Mouse (Mus musculus): ENCODE results near the gene Fras1. TPM values are rescaled to one million over a fixed set of nuclear protein-coding genes. Genes with fewer than 3 reads are reported as not detected.
A peak's percentile ranks its signal among the peaks of the same experiment; 100 is the strongest.

Fras1 gene
- 10 to 100 TPM; 20.2 to 20.8 TPM for total RNA-seq (2021)
- long read RNA-seq, experiment 1, partial matches to known transcripts: 0 of 2 reads
- long read RNA-seq, experiment 1, other reads (novel, unspliced or antisense): 2 of 2 reads
- long read RNA-seq, experiment 2, partial matches to known transcripts: 0 of 2 reads
- long read RNA-seq, experiment 2, other reads (novel, unspliced or antisense): 2 of 2 reads

- DNase-seq (ENCODE audit: low spot score in 2 of 2): peak; percentile 43 to 54
- intact Hi-C loops (cut with DNase I): loop anchor here (10.0 kb wide), 1 partner anchor 311 kb away; no protein-coding TSS in a partner anchor
Observed at GRCm38 (mm10) chr5:96373567-96373985, at the start of gene Fras1. TSS of gene Fras1 (plus strand) at chr5:96373955.

GRCm38 (mm10) chr5:96331048-96331737 lies 42.6 kb upstream of the Fras1 start:
- intact Hi-C loops (cut with DNase I): loop anchor here (5.0 kb wide), 1 partner anchor 436 kb away; no protein-coding TSS in a partner anchor
- DNase-seq (ENCODE audit: low spot score in 2 of 2): no peak

GRCm38 (mm10) chr5:96331738-96332070 lies 42.1 kb upstream of the Fras1 start:
- intact Hi-C loops (cut with DNase I): loop anchor here (5.0 kb wide), 1 partner anchor 436 kb away; no protein-coding TSS in a partner anchor
- DNase-seq (ENCODE audit: low spot score in 2 of 2): no peak

DNA sequence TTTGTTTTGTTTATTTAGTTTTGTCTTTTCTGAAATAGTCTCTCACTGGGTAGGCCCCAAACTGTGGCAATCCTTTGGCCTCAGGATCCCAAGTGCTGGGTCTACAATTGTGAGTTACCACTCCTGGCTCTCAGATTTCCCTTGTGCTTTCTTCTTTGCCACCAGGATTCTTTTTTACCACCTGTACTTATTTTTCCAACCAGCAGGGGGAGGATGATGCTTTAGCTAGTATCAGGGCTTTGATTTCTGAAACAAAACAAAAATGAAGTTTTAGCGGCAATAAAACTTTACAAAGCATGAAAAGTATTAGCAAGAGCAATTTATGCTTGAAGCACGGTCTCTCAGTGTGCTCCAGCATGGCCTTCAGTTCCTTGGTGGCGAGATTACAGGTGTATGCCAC lies 39.8 kb upstream of the Fras1 start:
- intact Hi-C loops (cut with DNase I): loop anchor here (5.0 kb wide), 1 partner anchor 433 kb away; no protein-coding TSS in a partner anchor
- peak; percentile 17 to 23 for DNase-seq (ENCODE audit: low spot score in 2 of 2)

DNA sequence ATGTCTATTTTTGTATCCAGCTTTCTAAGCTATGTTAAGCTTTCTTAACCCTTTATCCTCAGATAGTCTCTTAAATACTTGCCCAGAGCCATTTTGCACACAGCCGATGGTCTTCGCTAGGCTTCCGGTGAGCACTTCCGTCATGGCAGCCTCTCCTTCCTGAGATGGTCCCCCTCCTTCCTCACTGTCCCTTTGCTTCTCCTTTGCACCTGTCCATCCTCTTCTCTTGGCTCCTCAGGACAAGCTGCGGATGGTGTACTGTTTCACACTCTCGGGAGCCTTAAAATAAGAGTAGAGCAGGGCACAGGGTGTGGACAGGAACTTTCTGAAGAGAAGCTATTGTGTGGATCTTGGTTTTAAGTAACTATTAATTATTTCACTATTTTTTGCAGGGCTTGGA lies 33.2 kb upstream of the Fras1 start:
- intact Hi-C loops (cut with DNase I): no loop called here
- no peak for DNase-seq (ENCODE audit: low spot score in 2 of 2)

GRCm38 (mm10) chr5:96344983-96345382 lies 28.8 kb upstream of the Fras1 start:
- no peak for DNase-seq (ENCODE audit: low spot score in 2 of 2)
- intact Hi-C loops (cut with DNase I): no loop called here

- no peak for DNase-seq (ENCODE audit: low spot score in 2 of 2)
- intact Hi-C loops (cut with DNase I): no loop called here
Observed at GRCm38 (mm10) chr5:96351963-96352362, 21.8 kb upstream of the Fras1 start.

- no peak for DNase-seq (ENCODE audit: low spot score in 2 of 2)
- intact Hi-C loops (cut with DNase I): loop anchor here (10.0 kb wide), 1 partner anchor 49 kb away; no protein-coding TSS in a partner anchor
Observed at GRCm38 (mm10) chr5:96363950-96364349, 9.8 kb upstream of the Fras1 start.

DNA sequence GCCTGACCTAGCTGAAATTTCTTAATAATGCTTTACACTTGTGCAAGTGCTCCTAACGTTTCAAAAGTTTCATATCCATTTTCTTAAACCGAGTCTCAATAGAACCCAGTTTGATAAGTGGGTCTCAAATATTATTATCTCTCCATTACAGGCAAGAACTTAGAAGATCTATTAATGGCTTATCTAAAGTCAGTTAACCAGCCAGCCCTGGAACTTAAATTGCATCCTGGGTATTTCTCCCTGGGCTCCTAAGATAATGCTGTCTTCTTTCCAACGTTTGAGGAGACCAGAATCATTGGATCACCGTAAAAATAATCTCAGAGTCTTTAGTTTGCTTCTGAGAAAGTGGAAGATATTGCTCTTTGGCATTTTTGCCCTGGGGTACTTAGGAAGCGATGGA lies 8.2 kb upstream of the Fras1 start:
- intact Hi-C loops (cut with DNase I): loop anchor here (10.0 kb wide), 1 partner anchor 51 kb away; no protein-coding TSS in a partner anchor
- no peak for DNase-seq (ENCODE audit: low spot score in 2 of 2)

- no peak for DNase-seq (ENCODE audit: low spot score in 2 of 2)
- intact Hi-C loops (cut with DNase I): loop anchor here (10.0 kb wide), 1 partner anchor 52 kb away; no protein-coding TSS in a partner anchor
Observed at GRCm38 (mm10) chr5:96367260-96367659, 6.5 kb upstream of the Fras1 start.

GRCm38 (mm10) chr5:96373106-96373505 lies 649 bp upstream of the Fras1 start:
- intact Hi-C loops (cut with DNase I): loop anchor here (10.0 kb wide), 1 partner anchor 312 kb away; no protein-coding TSS in a partner anchor
- no peak for DNase-seq (ENCODE audit: low spot score in 2 of 2)

GRCm38 (mm10) chr5:96373986-96374901 lies 489 bp downstream of the Fras1 start:
- intact Hi-C loops (cut with DNase I): loop anchor here (10.0 kb wide), 1 partner anchor 311 kb away; no protein-coding TSS in a partner anchor
- DNase-seq (ENCODE audit: low spot score in 2 of 2): peak; percentile 20 to 67

GRCm38 (mm10) chr5:96375391-96375831 lies 1.7 kb downstream of the Fras1 start:
- intact Hi-C loops (cut with DNase I): loop anchor here (10.0 kb wide), 1 partner anchor 309 kb away; no protein-coding TSS in a partner anchor
- no peak for DNase-seq (ENCODE audit: low spot score in 2 of 2)

DNA sequence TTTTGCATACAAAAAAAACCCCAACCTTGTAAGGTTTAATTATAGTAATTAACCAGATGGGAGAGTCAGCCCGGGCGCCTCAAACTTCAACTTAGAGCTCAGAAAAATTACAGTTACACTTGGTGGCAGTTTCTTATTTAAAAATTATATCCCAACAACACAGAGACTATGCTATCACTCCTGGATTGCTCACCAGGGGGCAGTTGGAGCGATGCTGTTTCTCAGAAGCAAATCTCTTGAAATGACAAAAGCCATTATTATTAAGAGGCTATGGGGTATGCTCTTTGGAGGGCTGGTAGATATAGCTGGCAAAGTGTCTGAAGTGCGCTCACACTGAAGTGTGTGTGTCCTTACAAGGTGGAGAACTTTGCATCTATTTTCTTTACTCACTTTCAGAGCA lies 2.5 kb downstream of the Fras1 start:
- DNase-seq (ENCODE audit: low spot score in 2 of 2): peak; percentile 29 to 42
- intact Hi-C loops (cut with DNase I): loop anchor here (10.0 kb wide), 1 partner anchor 309 kb away; no protein-coding TSS in a partner anchor

- intact Hi-C loops (cut with DNase I): no loop called here
- no peak for DNase-seq (ENCODE audit: low spot score in 2 of 2)
Observed at GRCm38 (mm10) chr5:96386138-96386933, 12.6 kb downstream of the Fras1 start.

DNA sequence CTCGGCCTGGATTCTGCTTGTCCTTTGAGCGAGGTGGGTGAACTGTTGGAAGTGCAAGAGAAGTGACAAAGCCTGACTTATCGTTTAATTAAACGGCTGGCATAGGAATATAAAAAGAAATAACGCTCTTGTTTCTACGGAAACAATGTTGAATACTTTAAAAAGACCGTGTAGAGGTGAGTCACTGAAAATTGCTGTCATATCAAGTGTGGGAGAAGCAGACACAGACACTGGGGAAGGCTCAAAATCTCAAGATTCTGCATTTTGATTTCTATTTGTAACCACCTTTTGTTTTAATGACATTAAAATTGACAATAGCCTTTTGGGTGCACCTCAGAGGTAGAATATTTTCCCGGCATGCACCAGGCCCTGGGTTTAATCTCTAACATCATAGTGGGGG lies 14.6 kb downstream of the Fras1 start:
- peak in 1 of 2 experiments; percentile 37 for DNase-seq (ENCODE audit: low spot score in 2 of 2)

DNA sequence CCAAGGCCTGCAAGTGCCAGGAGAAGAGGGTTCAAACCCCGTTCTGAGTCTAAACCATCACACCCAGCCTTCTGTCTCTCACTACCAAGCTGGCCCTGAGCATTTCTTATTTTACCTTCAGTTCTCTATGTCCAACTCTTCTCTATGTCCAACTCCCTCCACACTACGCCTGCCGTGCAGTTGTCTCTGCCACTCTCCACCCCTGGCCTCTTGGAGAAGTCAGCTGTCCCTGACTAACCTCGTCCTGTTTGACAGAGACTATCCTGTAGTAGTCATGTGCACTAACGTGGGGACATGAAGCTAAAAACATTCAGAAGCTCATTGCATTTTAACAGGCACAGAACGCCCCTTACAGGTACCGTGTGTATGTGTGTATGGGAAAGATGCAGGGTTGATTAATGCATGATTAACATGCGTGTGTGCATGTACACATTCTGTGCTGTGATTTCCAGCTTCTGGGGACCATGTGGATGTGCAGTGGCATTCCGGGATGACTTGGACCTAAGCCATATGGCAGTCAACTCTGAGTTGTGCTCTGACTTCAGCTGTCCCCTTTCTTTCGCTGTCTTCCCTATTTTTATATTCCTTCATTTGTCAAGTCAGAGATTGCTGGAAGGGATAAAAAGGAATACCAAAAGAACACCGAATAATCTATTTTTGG lies 16.3 kb downstream of the Fras1 start:
- intact Hi-C loops (cut with DNase I): no loop called here
- no peak for DNase-seq (ENCODE audit: low spot score in 2 of 2)

More for the DNA sequence above, 14.6 kb downstream of the Fras1 start:
- intact Hi-C loops (cut with DNase I): no loop called here

GRCm38 (mm10) chr5:96391086-96391485 lies 17.3 kb downstream of the Fras1 start:
- intact Hi-C loops (cut with DNase I): no loop called here
- DNase-seq (ENCODE audit: low spot score in 2 of 2): no peak
